Mouse (Mus musculus): Measurements from ENCODE around the gene Irs2.
A peak's percentile ranks its signal among the peaks of the same experiment; 100 is the strongest.

The Irs2 gene

GRCm38 (mm10) chr8:11008842-11009420 lies 673 bp upstream of the Irs2 start:
- peak; percentile 98 for DNase-seq

- DNase-seq, result peak; percentile 66
Observed at GRCm38 (mm10) chr8:11007581-11008378, 478 bp downstream of the Irs2 start.

GRCm38 (mm10) chr8:11007001-11007580 lies 1.2 kb downstream of the Irs2 start:
- peak; percentile 90 for DNase-seq

- peak; percentile 12 for DNase-seq
Observed at GRCm38 (mm10) chr8:11006276-11006630, 2.0 kb downstream of the Irs2 start.

GRCm38 (mm10) chr8:11005460-11006275 lies 2.6 kb downstream of the Irs2 start:
- DNase-seq, result peak; percentile 25

- DNase-seq, result peak; percentile 17
Observed at GRCm38 (mm10) chr8:11004781-11005459, 3.3 kb downstream of the Irs2 start.

GRCm38 (mm10) chr8:11003917-11004470 lies 4.3 kb downstream of the Irs2 start:
- DNase-seq, result no peak

- DNase-seq, result no peak
Observed at GRCm38 (mm10) chr8:11003253-11003652, 5.0 kb downstream of the Irs2 start.

- DNase-seq, result no peak
Observed at GRCm38 (mm10) chr8:11002816-11003215, 5.4 kb downstream of the Irs2 start.

- peak; percentile 70 for DNase-seq
Observed at GRCm38 (mm10) chr8:11001062-11001549, 7.2 kb downstream of the Irs2 start.

- no peak for DNase-seq
Observed at GRCm38 (mm10) chr8:10999538-10999937, 8.7 kb downstream of the Irs2 start.

GRCm38 (mm10) chr8:10996247-10996646 lies 12.0 kb downstream of the Irs2 start:
- no peak for DNase-seq

GRCm38 (mm10) chr8:10995756-10996155 lies 12.5 kb downstream of the Irs2 start:
- DNase-seq, result no peak

GRCm38 (mm10) chr8:10994390-10994954 lies 13.8 kb downstream of the Irs2 start:
- DNase-seq, result no peak

GRCm38 (mm10) chr8:10993582-10994216 lies 14.6 kb downstream of the Irs2 start:
- DNase-seq, result no peak

- no peak for DNase-seq
Observed at GRCm38 (mm10) chr8:10992081-10992480, 16.2 kb downstream of the Irs2 start.

- no peak for DNase-seq
Observed at GRCm38 (mm10) chr8:10991323-10991722, 16.9 kb downstream of the Irs2 start.

- no peak for DNase-seq
Observed at GRCm38 (mm10) chr8:10990421-10991110, 17.7 kb downstream of the Irs2 start.

- DNase-seq, result no peak
Observed at GRCm38 (mm10) chr8:10989946-10990345, 18.3 kb downstream of the Irs2 start.

GRCm38 (mm10) chr8:10986638-10987037 lies 21.6 kb downstream of the Irs2 start:
- DNase-seq, result no peak

GRCm38 (mm10) chr8:10985064-10985463 lies 23.2 kb downstream of the Irs2 start:
- no peak for DNase-seq

All from thymus, postnatal 14 days (tissue).